Mouse (Mus musculus) heart, postnatal 0 days (tissue): ENCODE data around the gene Ism2.

Experiments
- CTCF ChIP-seq: IDR thresholded peaks from 2 replicates; pipeline ENCODE4 v1.5.1; 2016; ENCODE audit warnings: antibody characterized with exemption, control low read depth, low read depth
- EP300 ChIP-seq: IDR thresholded peaks from 2 replicates; pipeline ENCODE4 v1.6.1; 2016; ENCODE audit warnings: antibody characterized with exemption, low read depth

DNA sequence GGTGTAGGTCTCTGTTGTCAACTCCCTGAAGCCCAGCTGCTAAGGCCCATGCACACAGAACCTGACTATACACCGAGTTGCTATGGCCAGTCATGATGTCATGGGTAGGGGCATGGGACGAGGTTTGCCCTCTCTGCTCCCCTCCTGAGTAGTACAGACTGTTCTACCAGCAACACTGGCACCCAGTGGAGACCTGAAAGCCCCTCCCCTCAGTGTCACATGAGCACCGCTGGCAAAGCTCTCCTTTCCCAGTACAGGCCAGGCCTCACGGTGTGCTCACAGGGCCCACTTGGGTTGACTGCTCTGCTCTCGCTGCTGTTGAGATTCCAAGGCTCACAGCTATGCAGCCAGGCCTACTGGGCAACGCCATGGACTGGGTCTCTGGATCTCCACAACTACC is 5.6 kb downstream of the Ism2 start:
- TF ChIP-seq CTCF (no peak), EP300 (no peak)
